Mouse (Mus musculus) ES-E14 (cell line): Measurements from ENCODE around the gene Ctdnep1.

Experiments used
- CHD2 ChIP-seq: IDR thresholded peaks from 2 replicates; pipeline ENCODE4 v1.6.1; 2014; ENCODE audit warnings: mild to moderate bottlenecking, low read depth, low read length, inconsistent platforms
- MAFK ChIP-seq: IDR thresholded peaks from 2 replicates; pipeline ENCODE4 v1.6.1; 2014; ENCODE audit warnings: mild to moderate bottlenecking, low read depth, low read length, inconsistent platforms; ENCODE audit not compliant: insufficient read depth

DNA sequence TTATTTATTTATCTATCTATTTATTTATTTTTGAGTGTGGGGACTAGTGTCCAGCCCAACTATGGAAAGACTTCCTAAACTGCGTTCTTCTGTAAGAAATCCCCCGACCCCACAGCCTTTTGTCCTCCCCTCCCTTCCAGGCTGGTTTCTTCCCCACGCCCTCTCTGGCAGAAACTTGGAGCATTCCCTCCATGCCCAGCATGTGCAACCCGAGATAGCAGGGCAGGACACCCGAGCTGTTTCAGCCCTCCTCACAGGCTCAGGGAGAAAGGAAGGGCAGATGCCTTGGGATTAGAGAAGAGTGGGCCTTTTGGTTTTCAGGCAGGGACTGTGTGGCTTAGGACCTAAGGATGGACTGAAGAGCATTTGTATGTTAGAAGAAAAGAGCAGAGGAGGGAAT, 1.9 kb downstream of the Ctdnep1 start:
- TF ChIP-seq MAFK (no peak), CHD2 (no peak)
